Mouse (Mus musculus) liver, adult 2 months (tissue): Measurements from ENCODE around the gene Acnat1. TPM values are rescaled to one million over a fixed set of nuclear protein-coding genes. Genes with fewer than 3 reads are reported as not detected.
"Not testable (repeated sequence)": the region's sequence is repeated elsewhere in the genome, so short reads cannot be mapped to it uniquely, and the experiment has no call there.

Source experiments
- DNase-seq: peaks from one replicate; pipeline ENCODE4 v3.0.0-alpha.2; 2011; ENCODE audit warnings: low read depth, low spot score; ENCODE audit errors: extremely low read depth
- H3K27ac ChIP-seq: fragments of 200-500 bp; replicated peaks from 2 replicates; pipeline ENCODE4 v1.5.1; 2012; ENCODE audit warnings: low read depth, mild to moderate bottlenecking, control low read depth, inconsistent platforms, low read length; ENCODE audit not compliant: insufficient read depth
- H3K27me3 ChIP-seq: fragments of 200-500 bp; 2 replicates; pipeline ENCODE4 v1.6.1; 2012; ENCODE audit warnings: mild to moderate bottlenecking, moderate library complexity, low read length, inconsistent platforms; ENCODE audit not compliant: control insufficient read depth, insufficient read depth
- H3K36me3 ChIP-seq: fragments of 200-500 bp; 2 replicates; pipeline ENCODE4 v1.6.1; 2012; ENCODE audit warnings: low read length, inconsistent platforms; ENCODE audit not compliant: control insufficient read depth, insufficient read depth
- H3K4me1 ChIP-seq: fragments of 200-500 bp; 2 replicates; pipeline ENCODE4 v1.6.1; 2011; ENCODE audit warnings: low read length; ENCODE audit not compliant: control insufficient read depth, insufficient read depth
- H3K4me3 ChIP-seq: fragments of 200-500 bp; 2 replicates; pipeline ENCODE4 v1.5.1; 2011; ENCODE audit warnings: low read depth, mild to moderate bottlenecking, control low read depth, low read length, moderate library complexity; ENCODE audit not compliant: insufficient read depth
- H3K79me2 ChIP-seq: fragments of 200-500 bp; 2 replicates; pipeline ENCODE4 v1.6.1; 2012; ENCODE audit warnings: inconsistent platforms, mild to moderate bottlenecking, low read length, moderate library complexity; ENCODE audit not compliant: control insufficient read depth, insufficient read depth
- H3K9ac ChIP-seq: fragments of 200-500 bp; 2 replicates; pipeline ENCODE4 v1.6.1; 2012; ENCODE audit warnings: low read depth, mild to moderate bottlenecking, control low read depth, inconsistent platforms, low read length
- CTCF ChIP-seq: fragments of 200-500 bp; IDR thresholded peaks from 2 replicates; pipeline ENCODE4 v1.5.1; 2011; ENCODE audit warnings: low read depth, low read length, control low read depth
- POLR2A ChIP-seq: fragments of 200-500 bp; IDR thresholded peaks from 2 replicates; pipeline ENCODE4 v1.6.1; 2011; ENCODE audit warnings: low read length, control low read depth; ENCODE audit not compliant: insufficient read depth; ENCODE audit errors: extremely low read depth
- WGBS: fragments of 180-500 bp; shearing (Covaris S2); methylation state at CpG from one replicate; pipeline ENCODE4 v1.1.7; 2018; 5-methylcytosine and 5-hydroxymethylcytosine counted together
- polyA plus RNA-seq: library from polyadenylated mRNA; depleted of rRNA; stranded (reverse); fragments of >200 nt; gene quantifications from 2 replicates; pipeline ENCODE4 v1.2.3, GENCODE M21; 2012
- total RNA-seq: library from RNA; depleted of rRNA; stranded (reverse); fragments of >200 nt; gene quantifications from 2 replicates; pipeline ENCODE4 v1.2.3, GENCODE M21; 2014

The Acnat1 gene
- total and polyA plus RNA-seq, 2 experiments = 38.6 to 112 TPM

DNA sequence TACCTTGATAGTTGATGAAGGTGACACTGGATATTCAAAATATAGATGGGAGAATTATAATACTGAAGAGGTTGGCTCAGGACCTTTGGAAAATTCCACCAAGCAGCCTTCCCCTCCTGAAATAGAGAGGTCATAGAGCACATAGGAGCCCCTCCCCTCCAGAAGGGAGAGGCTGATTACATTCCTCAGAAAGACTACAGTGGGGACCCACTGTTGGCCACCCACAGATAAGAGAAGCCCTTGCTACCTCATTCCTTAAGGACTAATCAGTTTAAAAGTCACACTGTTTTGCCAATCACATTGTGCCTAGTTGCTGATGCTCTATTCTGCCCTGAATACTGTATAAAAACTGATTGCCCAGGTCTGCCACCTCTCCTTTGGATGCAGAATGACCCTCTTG is 871 bp upstream of the Acnat1 start:
- peaks cover 12% of the 10 kb centered on the region; the same call in 1 of the 2 replicates for H3K4me1 ChIP-seq
- no peak overlapping the region; the same call in 1 of the 2 replicates for H3K27ac ChIP-seq

DNA sequence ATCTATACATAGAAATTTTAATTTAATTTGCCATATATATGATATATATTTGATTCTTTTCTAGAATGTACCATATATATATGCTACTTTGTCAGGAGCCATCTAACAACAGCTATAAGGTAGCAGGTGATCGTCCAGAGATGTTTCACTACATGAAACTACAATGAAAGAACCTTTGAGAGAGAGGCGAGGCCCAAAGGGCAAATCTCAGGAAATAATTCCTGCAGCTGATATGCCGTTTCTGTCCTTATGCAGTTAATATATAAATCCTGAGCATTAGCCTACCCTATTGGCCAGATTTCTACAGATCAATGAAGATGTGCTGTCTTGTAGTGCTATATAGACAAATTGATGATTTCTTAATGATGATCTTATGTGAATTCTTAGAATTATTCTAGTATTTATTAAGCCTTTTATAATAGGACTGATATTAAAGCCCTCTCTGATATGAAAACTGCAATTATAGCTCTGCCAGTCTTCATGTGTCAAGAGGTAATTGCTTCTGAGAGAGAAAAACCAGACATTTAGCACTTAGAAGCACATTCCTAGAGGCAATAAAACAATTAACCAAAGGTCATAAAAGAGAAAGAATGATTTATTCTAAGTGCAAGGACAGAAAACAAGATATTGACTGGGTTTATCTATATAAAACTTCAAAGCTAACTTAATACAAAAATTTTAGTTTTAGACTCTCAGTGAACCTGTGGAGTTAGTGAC is 4.1 kb downstream of the Acnat1 start:
- Histone ChIP-seq H3K4me1 (peaks cover 2% of the 10 kb centered on the region; the same call in 1 of the 2 replicates), H3K36me3 (peaks cover 49% of the 10 kb centered on the region), H3K27ac (no peak overlapping the region), H3K27me3 (no peaks in the 10 kb centered on the region), H3K4me3 (no peak overlapping the region), H3K9ac (no peak overlapping the region), H3K79me2 (peaks cover under 1% of the 10 kb centered on the region; the same call in 1 of the 2 replicates)
- 88% methylated on average over 3 of the region's 3 CpGs for WGBS
- TF ChIP-seq POLR2A = no peak
- TF ChIP-seq CTCF = no peak
- DNase-seq = no peak

More for the DNA sequence above, 871 bp upstream of the Acnat1 start:
- H3K9ac ChIP-seq = no peak overlapping the region
- H3K27me3 ChIP-seq = no peaks in the 10 kb centered on the region
- H3K79me2 ChIP-seq = peaks cover 4% of the 10 kb centered on the region; the same call in 1 of the 2 replicates
- H3K36me3 ChIP-seq = peaks cover 49% of the 10 kb centered on the region
- TF ChIP-seq POLR2A (no peak), CTCF (no peak)
- H3K4me3 ChIP-seq = no peak overlapping the region
- no peak for DNase-seq

DNA sequence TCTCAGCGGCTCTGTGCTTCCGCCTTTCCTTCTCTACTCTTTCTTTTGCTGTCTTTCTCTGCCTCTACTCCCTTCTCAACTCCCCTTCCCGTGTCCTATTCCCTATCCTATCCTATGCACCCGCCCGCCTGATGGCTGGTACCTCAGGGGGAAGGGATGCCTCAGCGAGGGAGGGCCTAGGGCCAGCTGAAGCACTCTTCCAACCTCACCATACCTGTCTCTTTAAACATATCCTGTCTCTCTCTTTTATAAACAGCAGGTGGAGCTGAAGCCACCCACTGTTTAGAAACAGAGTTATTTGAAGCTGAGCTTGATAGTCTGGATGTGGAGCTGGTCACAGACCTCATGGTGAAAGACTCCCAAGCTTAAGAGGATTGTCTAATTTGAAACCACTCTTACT is 6.4 kb downstream of the Acnat1 start:
- H3K4me1 ChIP-seq = no peaks in the 10 kb centered on the region
- DNase-seq = no peak
- no peak overlapping the region for H3K9ac ChIP-seq
- H3K4me3 ChIP-seq = no peak overlapping the region
- peaks cover 30% of the 10 kb centered on the region for H3K36me3 ChIP-seq
- H3K27me3 ChIP-seq = no peaks in the 10 kb centered on the region
- 93% methylated on average over 6 of the region's 6 CpGs for WGBS
- no peak overlapping the region for H3K27ac ChIP-seq
- H3K79me2 ChIP-seq = no peaks in the 10 kb centered on the region; the same call in 1 of the 2 replicates
- TF ChIP-seq CTCF = no peak
- TF ChIP-seq POLR2A = no peak

DNA sequence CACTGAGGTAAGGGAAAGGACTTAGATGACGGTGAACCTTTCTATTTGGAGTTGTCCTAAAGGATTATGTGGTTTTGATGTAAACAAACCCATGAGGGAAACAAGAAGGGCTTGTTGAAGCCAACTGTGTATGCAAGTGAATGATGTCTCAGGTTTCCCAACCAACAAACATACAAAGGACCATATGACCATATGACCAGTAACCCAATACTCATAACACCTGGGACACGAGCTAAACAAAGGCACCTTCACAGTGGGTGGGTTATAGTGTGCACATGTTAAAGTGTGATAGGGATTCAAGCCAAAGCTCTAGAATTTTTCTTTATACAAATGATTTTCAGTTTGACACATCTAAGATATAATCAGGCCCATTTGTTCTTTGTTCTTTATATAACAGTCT is 17.5 kb downstream of the Acnat1 start:
- 82% methylated on average over 2 of the region's 2 CpGs for WGBS
- Histone ChIP-seq H3K79me2 (no peaks in the 10 kb centered on the region), H3K4me1 (peaks cover 13% of the 10 kb centered on the region), H3K4me3 (no peak overlapping the region), H3K36me3 (peaks cover 11% of the 10 kb centered on the region), H3K27me3 (no peaks in the 10 kb centered on the region), H3K27ac (no peak overlapping the region), H3K9ac (no peak overlapping the region)
- TF ChIP-seq CTCF = no peak
- no peak for TF ChIP-seq POLR2A
- no peak for DNase-seq

DNA sequence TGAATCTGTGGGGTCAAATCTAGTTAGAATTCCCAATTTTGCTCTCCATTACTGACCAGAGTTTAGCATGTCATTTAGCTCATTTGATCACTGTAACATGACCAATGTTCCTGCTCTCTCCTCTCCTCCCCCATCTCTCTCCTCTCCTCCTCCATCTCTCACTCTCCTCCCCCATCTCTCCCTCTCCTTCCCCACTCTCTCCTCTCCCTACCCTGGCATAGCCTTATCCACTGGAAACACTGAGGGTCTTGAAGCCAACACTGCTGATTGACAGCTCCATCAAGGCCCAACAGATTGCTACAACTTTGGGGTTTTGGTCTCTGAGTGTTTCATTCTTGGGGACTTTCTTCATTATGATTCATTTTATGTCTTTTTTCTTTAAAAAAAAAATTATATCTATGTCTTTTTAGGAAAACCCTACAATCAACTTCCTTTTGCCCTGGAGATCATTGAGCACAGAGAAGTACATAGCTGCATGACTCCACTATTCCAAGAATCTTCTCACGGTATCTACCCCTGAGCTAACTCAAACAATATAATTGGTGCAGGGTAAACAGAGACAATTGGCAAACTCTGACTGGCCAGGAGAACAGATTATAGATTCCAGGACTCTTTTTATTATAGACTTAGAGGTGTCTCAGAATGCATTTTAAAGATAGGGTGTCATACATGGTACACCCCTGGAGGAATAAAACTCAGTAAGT is 21.7 kb downstream of the Acnat1 start:
- TF ChIP-seq POLR2A = no peak
- no peak for TF ChIP-seq CTCF
- Histone ChIP-seq H3K4me1 (peaks cover 15% of the 10 kb centered on the region), H3K36me3 (peaks cover 25% of the 10 kb centered on the region), H3K4me3 (no peak overlapping the region), H3K9ac (0 out of 2 replicates have a peak overlapping the region, but pooled peaks have one; percentile 6), H3K27ac (peak overlapping the region; percentile 91), H3K79me2 (no peaks in the 10 kb centered on the region), H3K27me3 (no peaks in the 10 kb centered on the region)
- peak; percentile 63 for DNase-seq
- WGBS = 11% methylated on average over 1 of the region's 1 CpGs

DNA sequence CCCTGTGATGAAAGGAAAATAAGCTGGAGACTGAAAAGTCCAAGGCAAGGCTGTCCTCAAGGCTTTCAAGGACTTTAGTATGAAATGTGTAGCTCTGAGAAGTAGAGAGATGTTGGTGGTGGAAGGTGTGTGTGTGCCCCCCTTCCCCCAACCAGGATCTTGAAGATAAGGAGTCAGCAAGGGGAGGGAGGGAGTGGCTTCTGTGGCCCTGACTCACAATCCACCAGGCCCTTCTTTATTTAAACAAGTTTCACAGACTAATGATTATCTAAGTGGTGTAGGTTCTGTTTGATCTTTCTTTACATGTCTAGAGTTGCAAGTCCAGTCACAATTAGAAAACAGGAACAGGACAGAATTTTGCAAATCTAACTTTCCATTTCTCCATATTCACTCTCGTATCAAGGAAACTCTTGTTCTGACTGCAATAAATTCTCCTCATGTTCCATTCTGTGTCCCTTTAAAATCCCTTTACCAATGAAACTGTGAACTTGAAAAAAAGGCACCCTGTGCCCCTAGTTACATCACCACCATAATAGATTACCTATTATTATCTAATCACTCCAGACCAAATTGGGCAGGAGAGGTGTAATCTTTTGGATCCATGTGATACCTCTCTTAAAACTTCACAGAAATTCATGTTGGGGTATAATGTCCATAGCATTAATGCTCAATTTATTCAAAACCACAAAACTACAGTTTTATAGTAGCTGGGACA is 22.4 kb downstream of the Acnat1 start:
- WGBS = 13% methylated on average over 1 of the region's 1 CpGs
- peak overlapping the region; percentile 73 for H3K27ac ChIP-seq
- peaks cover 27% of the 10 kb centered on the region for H3K36me3 ChIP-seq
- peak; percentile 79 for DNase-seq
- H3K4me1 ChIP-seq = peaks cover 15% of the 10 kb centered on the region
- not testable (repeated sequence) for H3K79me2 ChIP-seq, H3K27me3 ChIP-seq, H3K4me3 ChIP-seq
- H3K9ac ChIP-seq = 0 out of 2 replicates have a peak overlapping the region, but pooled peaks have one; percentile 39

DNA sequence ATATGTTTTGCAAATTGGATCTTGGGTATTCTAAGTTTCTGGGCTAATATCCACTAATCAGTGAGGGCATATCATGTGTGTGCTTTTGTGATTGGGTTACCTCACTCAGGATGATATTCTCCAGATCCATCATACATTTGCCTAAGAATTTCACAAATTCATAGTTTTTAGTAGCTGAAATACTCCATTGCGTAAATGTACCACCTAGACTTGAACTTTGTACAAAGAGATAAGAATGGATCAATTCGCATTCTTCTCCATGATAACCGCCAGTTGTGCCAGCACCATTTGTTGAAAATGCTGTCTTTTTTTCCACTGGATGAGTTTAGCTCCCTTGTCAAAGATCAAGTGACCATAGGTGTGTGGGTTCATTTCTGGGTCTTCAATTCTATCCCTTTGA is 36.7 kb downstream of the Acnat1 start:
- H3K4me1 ChIP-seq, H3K36me3 ChIP-seq, H3K79me2 ChIP-seq, H3K9ac ChIP-seq, H3K4me3 ChIP-seq, H3K27ac ChIP-seq, H3K27me3 ChIP-seq: not testable (repeated sequence)
- WGBS = 22% methylated on average over 3 of the region's 3 CpGs
- DNase-seq = peak; percentile 95

DNA sequence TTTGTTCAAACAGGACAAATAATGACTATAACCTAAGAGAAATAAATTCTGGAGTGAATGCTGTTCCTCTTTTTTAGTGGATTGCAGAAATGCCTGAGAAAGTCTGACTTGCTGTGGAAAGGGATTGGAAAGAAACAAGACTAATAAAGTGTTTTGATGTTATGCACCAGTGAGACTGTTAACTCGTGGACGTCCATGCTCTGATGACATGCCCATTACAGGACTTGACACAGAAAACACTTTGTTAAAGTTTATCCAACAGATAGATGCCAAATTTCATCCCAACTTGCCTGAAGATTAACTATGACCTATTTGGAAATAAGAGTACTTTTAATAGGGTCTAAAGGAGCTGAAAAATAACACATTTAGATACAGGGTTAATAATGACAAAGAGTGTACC is 63.6 kb downstream of the Acnat1 start:
- not testable (repeated sequence) for H3K27ac ChIP-seq, H3K4me3 ChIP-seq, H3K79me2 ChIP-seq, H3K9ac ChIP-seq, H3K36me3 ChIP-seq, H3K27me3 ChIP-seq, H3K4me1 ChIP-seq
- 14% methylated on average over 2 of the region's 2 CpGs for WGBS
- peak; percentile 95 for DNase-seq
